Mouse (Mus musculus) liver, embryonic 13.5 days (tissue): ENCODE data around the gene Copg2. TPM values are rescaled to one million over a fixed set of nuclear protein-coding genes. Genes with fewer than 3 reads are reported as not detected.

Experiments
- ATAC-seq: fragments of 200-750 bp; cut with Nextera tagmentation; 2 replicates; pipeline ENCODE4 v1.8.0; 2017; ENCODE audit warnings: low read depth, mild to moderate bottlenecking, moderate number of reproducible peaks, moderate library complexity
- DNase-seq: peaks from one replicate; pipeline ENCODE4 v3.0.0; 2022
- H3K27ac ChIP-seq: fragments of 300-500 bp; sonication (generic); 2 replicates; pipeline ENCODE4 v1.5.1; 2015; ENCODE audit warnings: moderate library complexity, mild to moderate bottlenecking, inconsistent platforms
- H3K27me3 ChIP-seq: fragments of 300-500 bp; sonication (generic); 2 replicates; pipeline ENCODE4 v1.6.1; 2015; ENCODE audit warnings: mild to moderate bottlenecking, inconsistent platforms
- H3K36me3 ChIP-seq: fragments of 300-500 bp; sonication (generic); 2 replicates; pipeline ENCODE4 v1.6.1; 2015; ENCODE audit warnings: mild to moderate bottlenecking, inconsistent platforms
- H3K4me1 ChIP-seq: fragments of 300-500 bp; sonication (generic); replicated peaks from 2 replicates; pipeline ENCODE4 v1.6.1; 2015; ENCODE audit warnings: inconsistent platforms
- H3K4me2 ChIP-seq: fragments of 300-500 bp; sonication (generic); 2 replicates; pipeline ENCODE4 v1.6.1; 2015; ENCODE audit warnings: inconsistent platforms, mild to moderate bottlenecking, moderate library complexity
- H3K4me3 ChIP-seq: fragments of 300-500 bp; sonication (generic); replicated peaks from 2 replicates; pipeline ENCODE4 v1.5.1; 2015; ENCODE audit warnings: mild to moderate bottlenecking, inconsistent platforms
- H3K9ac ChIP-seq: fragments of 300-500 bp; sonication (generic); 2 replicates; pipeline ENCODE4 v1.6.1; 2015; ENCODE audit warnings: mild to moderate bottlenecking, inconsistent platforms
- H3K9me3 ChIP-seq: fragments of 300-500 bp; sonication (generic); replicated peaks from 2 replicates; pipeline ENCODE4 v1.6.1; 2016; ENCODE audit warnings: inconsistent platforms
- WGBS: fragments of 180-500 bp; shearing (Covaris S2); methylation state at CpG from one replicate; pipeline ENCODE4 v1.1.7; 2015; ENCODE audit not compliant: insufficient replicate concordance; 5-methylcytosine and 5-hydroxymethylcytosine counted together
- microRNA counts: library from miRNA; unstranded; fragments of <30 nt; microRNA quantifications from one replicate; lab custom pipeline; 2016
- microRNA-seq: library from miRNA; unstranded; fragments of <30 nt; microRNA quantifications from one replicate; pipeline ENCODE4, GENCODE M21; 2016
- polyA plus RNA-seq: library from polyadenylated mRNA; unstranded; fragments of >200 nt; fragmentation: Nextera tagmentation; extraction: Ambion mirVana; gene quantifications from 2 replicates; pipeline ENCODE4 v1.2.1, GENCODE M21; 2015

The Copg2 gene
- polyA plus RNA-seq, 1 experiment from 2014 or later: 6.6 TPM

GRCm38 (mm10) chr6:30710371-30711364 is 185.9 kb downstream of the Copg2 start:
- Histone ChIP-seq H3K27ac (no peak overlapping the region), H3K9me3 (no peaks in the 10 kb centered on the region)

GRCm38 (mm10) chr6:30709115-30709514 is 187.5 kb downstream of the Copg2 start:
- peaks cover 20% of the 10 kb centered on the region for H3K4me1 ChIP-seq
- H3K4me2 ChIP-seq: no peak overlapping the region
- no peaks in the 10 kb centered on the region for H3K9me3 ChIP-seq
- no peak overlapping the region for H3K27ac ChIP-seq
- no peak for ATAC-seq
- DNase-seq: no peak
- H3K9ac ChIP-seq: no peak overlapping the region
- no peaks in the 10 kb centered on the region for H3K27me3 ChIP-seq
- no peaks in the 10 kb centered on the region for H3K36me3 ChIP-seq
- WGBS: 70% methylated on average over 6 of the region's 6 CpGs
- H3K4me3 ChIP-seq: no peak overlapping the region

More at GRCm38 (mm10) chr6:30710371-30711364, 185.9 kb downstream of the Copg2 start:
- Histone ChIP-seq H3K9ac (no peak overlapping the region), H3K36me3 (no peaks in the 10 kb centered on the region), H3K4me3 (no peak overlapping the region), H3K27me3 (no peaks in the 10 kb centered on the region), H3K4me2 (no peak overlapping the region), H3K4me1 (peaks cover 20% of the 10 kb centered on the region)
- ATAC-seq (no peak), DNase-seq (no peak)
- 64% methylated on average over 25 of the region's 25 CpGs for WGBS

GRCm38 (mm10) chr6:30703977-30704602 is 192.5 kb downstream of the Copg2 start:
- H3K4me2 ChIP-seq: no peak overlapping the region
- WGBS: 62% methylated on average over 9 of the region's 9 CpGs
- no peaks in the 10 kb centered on the region for H3K9me3 ChIP-seq
- 0 out of 2 replicates have a peak, but pooled peaks cover 8% of the 10 kb centered on the region for H3K4me1 ChIP-seq
- no peak for ATAC-seq
- H3K27ac ChIP-seq: no peak overlapping the region
- DNase-seq: no peak
- H3K9ac ChIP-seq: no peak overlapping the region
- H3K4me3 ChIP-seq: no peak overlapping the region
- H3K27me3 ChIP-seq: no peaks in the 10 kb centered on the region
- no peaks in the 10 kb centered on the region for H3K36me3 ChIP-seq

- no peak for ATAC-seq
- no peak for DNase-seq
- H3K9me3 ChIP-seq: no peaks in the 10 kb centered on the region
- H3K27ac ChIP-seq: 0 out of 2 replicates have a peak overlapping the region, but pooled peaks have one; percentile 12
- WGBS: 50% methylated on average over 6 of the region's 6 CpGs
- no peak overlapping the region for H3K9ac ChIP-seq
- H3K36me3 ChIP-seq: no peaks in the 10 kb centered on the region
- no peak overlapping the region for H3K4me3 ChIP-seq
- 0 out of 2 replicates have a peak, but pooled peaks cover 8% of the 10 kb centered on the region for H3K4me1 ChIP-seq
- H3K4me2 ChIP-seq: no peak overlapping the region
- H3K27me3 ChIP-seq: no peaks in the 10 kb centered on the region
These were observed 193.1 kb downstream of the Copg2 start for GRCm38 (mm10) chr6:30703476-30703875.

GRCm38 (mm10) chr6:30702881-30703280 is 193.7 kb downstream of the Copg2 start:
- H3K4me3 ChIP-seq: no peak overlapping the region
- H3K9me3 ChIP-seq: no peaks in the 10 kb centered on the region
- no peak overlapping the region for H3K4me2 ChIP-seq
- no peak for DNase-seq
- no peak overlapping the region for H3K9ac ChIP-seq
- no peak overlapping the region for H3K27ac ChIP-seq
- 0 out of 2 replicates have a peak, but pooled peaks cover 8% of the 10 kb centered on the region for H3K4me1 ChIP-seq
- no peaks in the 10 kb centered on the region for H3K36me3 ChIP-seq
- H3K27me3 ChIP-seq: no peaks in the 10 kb centered on the region
- 74% methylated on average over 6 of the region's 6 CpGs for WGBS
- ATAC-seq: no peak

GRCm38 (mm10) chr6:30700182-30700581 is 196.4 kb downstream of the Copg2 start:
- 12% methylated on average over 6 of the region's 6 CpGs for WGBS
- ATAC-seq (0 out of 2 replicates have a peak, but pooled peaks have one; percentile 36), DNase-seq (no peak)
- H3K36me3 ChIP-seq: no peaks in the 10 kb centered on the region
- H3K9ac ChIP-seq: no peak overlapping the region
- H3K4me3 ChIP-seq: no peak overlapping the region
- peak overlapping the region; percentile 27 for H3K4me2 ChIP-seq
- H3K4me1 ChIP-seq: 0 out of 2 replicates have a peak, but pooled peaks cover 8% of the 10 kb centered on the region
- no peaks in the 10 kb centered on the region for H3K9me3 ChIP-seq
- no peaks in the 10 kb centered on the region for H3K27me3 ChIP-seq
- no peak overlapping the region for H3K27ac ChIP-seq

- Histone ChIP-seq H3K27me3 (no peaks in the 10 kb centered on the region), H3K9me3 (no peaks in the 10 kb centered on the region), H3K4me3 (no peak overlapping the region), H3K4me1 (peaks cover 10% of the 10 kb centered on the region), H3K9ac (no peak overlapping the region), H3K4me2 (no peak overlapping the region), H3K27ac (no peak overlapping the region), H3K36me3 (no peaks in the 10 kb centered on the region)
- ATAC-seq: no peak
- no peak for DNase-seq
- WGBS: 66% methylated on average over 4 of the region's 4 CpGs
These were observed 198.6 kb downstream of the Copg2 start for GRCm38 (mm10) chr6:30698036-30698435.

MicroRNAs encoded within 50 kb of the gene (microRNA counts, 519-probe panel; counts per million panel counts)
- microRNA mmu-miR-335-3p (lab: Ali Mortazavi, UCI): 4,750 counts per million, percentile 46 among the panel's probes with 10 or more counts
- microRNA mmu-miR-335-5p (lab: Ali Mortazavi, UCI): 6,489 counts per million, percentile 81 among the panel's probes with 10 or more counts

Small RNA genes lying within 50 kb of the gene (microRNA-seq; reads per million reads assigned to microRNA genes)
- gene Mir335: 48,222 reads per million, percentile 100 among the genes with 10 or more reads in this experiment

Other genes starting within 250 kb of the Copg2 start
- 5.2 and 7.3 TPM in 2 replicates for gene Cep41, start 203.0 kb downstream of the Copg2 start, polyA plus RNA-seq
- 185 and 233 TPM in 2 replicates for gene Mest, start 173.2 kb downstream of the Copg2 start, polyA plus RNA-seq
- gene Tsga13, start 18.8 kb upstream of the Copg2 start, polyA plus RNA-seq: not detected in 2 replicates
- 0.34 and 0.46 TPM in 2 replicates for gene Klf14, start 62.3 kb upstream of the Copg2 start, polyA plus RNA-seq